Mouse (Mus musculus): ENCODE measurements around the gene Nos3.
A peak's percentile ranks its signal among the peaks of the same experiment; 100 is the strongest.

The Nos3 gene

DNA sequence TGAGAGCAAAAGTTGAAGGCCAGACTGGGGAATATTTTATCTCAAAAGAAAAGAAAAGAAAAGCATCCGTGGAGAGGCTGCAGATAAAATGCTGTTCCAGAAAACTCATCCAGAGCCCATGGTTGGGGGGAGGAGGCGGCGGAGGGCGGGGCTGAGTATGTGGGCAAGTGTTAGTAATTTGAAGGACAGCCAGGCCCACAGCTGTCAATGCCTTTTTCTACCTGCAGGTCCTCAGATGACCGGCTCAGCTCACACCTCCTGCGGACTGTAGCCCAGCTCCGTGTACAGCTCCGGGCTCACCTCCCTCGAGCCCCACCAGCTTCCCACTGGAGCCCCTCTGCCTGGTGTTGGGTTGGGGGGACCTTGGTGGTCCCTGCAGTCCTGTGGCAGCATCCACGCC is 35.1 kb downstream of the Nos3 start:
- DNase-seq (ENCODE audit: low read depth, low spot score) = no peak

DNA sequence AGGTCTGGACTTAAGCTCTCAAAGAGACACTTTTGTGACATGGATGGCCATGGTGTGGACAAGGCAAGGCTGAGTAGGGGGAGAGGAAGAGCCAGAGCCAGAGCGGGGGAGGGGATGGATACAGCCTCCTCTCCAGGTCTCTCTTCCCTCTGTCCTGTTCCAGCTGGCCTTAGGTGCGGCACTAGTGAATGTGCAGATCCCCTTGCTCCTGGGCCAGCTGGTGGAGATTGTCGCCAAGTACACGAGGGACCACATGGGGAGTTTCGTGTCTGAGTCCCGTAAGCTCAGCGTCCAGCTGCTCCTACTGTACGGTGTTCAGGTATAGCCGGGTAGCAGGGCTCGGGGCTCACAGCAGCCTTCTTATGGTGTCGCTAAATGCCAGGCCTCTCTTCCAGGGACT is 35.8 kb downstream of the Nos3 start:
- no peak for DNase-seq (ENCODE audit: low read depth, low spot score)

DNA sequence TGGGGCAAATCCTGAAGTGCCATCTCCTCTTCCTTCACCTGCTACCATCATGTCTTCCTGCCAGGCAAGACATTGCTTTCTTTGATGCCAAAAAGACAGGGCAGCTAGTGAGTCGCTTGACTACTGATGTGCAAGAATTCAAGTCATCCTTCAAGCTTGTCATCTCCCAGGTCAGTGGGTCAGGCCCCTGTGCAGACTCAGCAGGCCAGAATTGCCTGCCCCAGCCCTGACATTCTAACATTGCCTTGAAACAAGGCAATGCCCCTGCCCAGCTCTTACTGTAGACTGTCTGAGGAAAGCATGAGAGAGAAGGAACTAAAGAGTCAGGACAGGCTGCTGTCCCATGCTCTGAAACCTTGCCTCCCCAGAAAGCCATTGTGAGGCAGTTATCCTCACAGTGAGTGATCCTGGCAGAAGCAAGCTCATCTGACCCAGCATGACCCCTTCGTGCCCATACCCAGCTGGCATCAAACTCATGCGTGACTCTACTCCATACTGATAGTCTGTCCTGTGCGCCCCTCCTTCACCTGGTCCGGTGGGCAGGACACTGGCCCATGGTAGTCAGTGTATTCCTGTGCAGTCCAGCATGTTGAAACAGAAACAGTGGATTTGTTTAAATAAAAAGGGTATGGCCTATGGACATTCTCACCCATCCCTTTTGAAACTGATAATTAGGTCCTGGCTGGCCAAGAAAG is 36.4 kb downstream of the Nos3 start:
- DNase-seq (ENCODE audit: low read depth, low spot score) = no peak

DNA sequence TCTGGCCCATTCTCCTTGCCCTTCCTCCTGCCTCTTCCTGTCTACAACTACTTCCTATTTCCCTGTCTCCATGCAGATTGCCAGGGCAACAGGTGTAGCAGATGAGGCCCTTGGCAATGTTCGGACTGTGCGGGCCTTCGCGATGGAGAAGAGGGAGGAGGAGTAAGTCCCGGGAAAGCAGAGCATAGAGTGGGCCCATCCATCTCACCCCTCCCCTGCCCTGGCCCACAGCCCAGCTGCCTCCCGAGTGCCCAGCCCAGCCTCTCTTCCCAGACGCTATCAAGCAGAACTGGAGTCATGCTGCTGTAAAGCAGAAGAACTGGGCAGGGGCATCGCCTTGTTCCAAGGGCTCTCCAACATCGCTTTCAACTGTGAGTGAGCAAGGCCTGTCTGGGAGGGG is 37.4 kb downstream of the Nos3 start:
- no peak for DNase-seq (ENCODE audit: low read depth, low spot score)

DNA sequence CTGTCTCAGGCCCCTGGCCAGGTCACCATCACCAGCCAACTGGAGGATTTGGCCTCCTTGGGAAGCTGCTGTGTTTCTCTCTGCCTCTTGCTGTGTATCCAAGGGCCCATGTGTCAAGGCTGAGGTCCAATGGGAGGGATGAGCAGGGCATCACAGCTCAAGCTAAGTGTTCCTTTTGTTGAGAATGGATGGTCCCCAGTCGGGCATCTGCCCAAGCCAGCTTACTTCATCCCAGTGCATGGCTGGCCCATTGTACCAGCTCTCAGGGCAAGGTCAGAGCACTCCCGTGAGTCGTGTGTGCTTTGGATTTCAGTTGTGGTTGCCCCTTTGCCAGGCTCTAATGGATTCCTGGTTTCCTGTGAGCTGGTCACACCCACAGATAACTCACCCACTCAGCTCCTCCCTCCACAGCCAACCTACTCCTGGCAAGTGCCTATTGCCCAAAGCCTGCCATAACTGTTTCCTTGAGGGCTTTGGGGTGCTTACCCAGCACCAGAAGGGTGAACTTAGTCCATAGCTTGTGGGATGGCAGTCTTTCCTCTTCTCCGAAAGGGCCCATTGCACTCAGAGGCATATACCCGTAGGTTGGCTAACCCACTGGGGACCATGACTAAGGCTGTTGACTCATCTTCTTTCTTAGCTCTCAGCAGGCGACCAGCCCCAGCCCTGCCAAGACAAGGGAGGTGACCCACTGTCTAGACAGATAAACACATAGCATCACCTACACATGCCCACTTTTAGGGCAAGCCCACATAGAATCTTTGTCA is 40.2 kb downstream of the Nos3 start:
- no peak for DNase-seq (ENCODE audit: low read depth, low spot score)

DNA sequence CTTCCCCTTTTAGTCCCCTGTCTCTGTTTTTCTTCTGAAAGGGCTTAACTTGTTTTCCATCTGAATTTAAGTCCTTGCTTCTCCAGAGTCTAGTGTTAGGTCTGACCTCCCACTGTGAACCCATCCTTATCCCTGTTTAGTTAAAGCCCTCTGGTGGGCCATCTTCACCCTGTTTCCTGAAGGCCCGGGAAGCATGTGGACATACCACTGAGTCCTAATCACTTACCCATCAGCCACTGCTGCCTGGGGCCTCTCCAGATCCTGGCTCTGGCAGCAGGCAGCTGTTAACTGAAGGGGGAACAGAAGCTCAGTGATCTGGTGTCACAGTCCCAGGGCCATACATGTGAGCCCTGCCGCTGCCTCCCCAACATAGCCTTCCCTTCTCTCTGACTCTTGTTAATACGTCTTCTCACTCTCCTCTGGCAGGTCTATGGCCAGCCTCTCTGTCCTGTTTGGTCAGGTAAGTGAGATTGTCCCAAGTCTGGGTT is 40.8 kb downstream of the Nos3 start:
- DNase-seq (ENCODE audit: low read depth, low spot score) = no peak

DNA sequence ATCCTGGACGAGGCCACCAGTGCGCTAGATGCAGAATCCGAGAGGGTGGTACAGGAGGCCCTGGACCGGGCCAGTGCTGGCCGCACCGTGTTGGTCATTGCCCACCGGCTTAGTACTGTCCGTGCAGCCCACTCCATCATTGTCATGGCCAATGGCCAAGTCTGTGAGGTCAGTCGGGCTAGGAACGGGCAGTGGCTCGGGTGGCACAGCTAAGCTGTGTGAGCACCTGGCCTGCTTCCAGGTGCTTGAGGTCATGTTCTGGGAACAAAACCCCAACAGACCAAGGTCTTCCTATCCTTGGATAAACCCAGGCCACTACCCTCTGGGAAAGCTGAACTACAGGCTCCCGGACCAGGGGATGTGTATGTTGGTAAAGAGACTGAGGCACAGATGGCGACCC is 44.0 kb downstream of the Nos3 start:
- no peak for DNase-seq (ENCODE audit: low read depth, low spot score)

DNA sequence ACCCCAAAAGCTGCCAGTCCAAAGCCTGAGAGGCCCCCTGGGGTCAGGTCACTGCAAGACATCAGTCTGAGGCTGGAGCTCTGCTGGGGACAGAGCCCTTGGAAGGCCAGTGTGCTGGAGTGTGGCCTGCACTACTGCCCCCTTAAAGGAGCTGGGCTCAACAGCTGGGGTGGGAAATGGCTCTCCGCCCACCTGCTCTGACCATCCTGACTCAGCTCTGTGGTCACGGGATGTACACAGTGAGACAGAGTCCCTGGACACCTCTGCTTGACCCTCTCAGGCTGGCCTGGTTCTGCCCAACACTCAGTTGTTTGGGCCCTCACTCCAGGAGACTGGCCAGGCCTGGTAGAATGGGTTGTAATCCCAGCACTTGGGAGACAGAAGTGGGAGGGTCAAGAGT is 44.9 kb downstream of the Nos3 start:
- DNase-seq (ENCODE audit: low read depth, low spot score) = no peak

DNA sequence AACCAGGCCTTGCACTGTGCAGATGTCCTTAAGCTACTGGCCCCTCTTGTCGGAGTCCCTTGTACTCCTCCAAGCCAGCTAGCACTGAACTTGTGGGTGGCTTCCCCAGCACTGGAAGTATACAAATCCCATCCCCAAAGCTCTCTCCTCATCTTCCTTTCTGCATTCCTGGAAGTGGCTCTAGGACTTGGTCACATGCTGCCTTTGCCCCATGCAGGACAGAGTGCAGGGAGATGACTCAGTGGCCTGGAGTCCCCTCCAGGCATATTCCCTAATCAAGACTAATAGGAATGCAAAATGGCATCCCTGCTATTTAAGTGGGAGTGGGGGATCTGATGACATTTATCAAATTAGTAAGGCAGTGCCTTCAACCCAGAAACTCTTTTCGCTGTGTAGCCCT is 47.5 kb downstream of the Nos3 start:
- DNase-seq (ENCODE audit: low read depth, low spot score) = no peak

DNA sequence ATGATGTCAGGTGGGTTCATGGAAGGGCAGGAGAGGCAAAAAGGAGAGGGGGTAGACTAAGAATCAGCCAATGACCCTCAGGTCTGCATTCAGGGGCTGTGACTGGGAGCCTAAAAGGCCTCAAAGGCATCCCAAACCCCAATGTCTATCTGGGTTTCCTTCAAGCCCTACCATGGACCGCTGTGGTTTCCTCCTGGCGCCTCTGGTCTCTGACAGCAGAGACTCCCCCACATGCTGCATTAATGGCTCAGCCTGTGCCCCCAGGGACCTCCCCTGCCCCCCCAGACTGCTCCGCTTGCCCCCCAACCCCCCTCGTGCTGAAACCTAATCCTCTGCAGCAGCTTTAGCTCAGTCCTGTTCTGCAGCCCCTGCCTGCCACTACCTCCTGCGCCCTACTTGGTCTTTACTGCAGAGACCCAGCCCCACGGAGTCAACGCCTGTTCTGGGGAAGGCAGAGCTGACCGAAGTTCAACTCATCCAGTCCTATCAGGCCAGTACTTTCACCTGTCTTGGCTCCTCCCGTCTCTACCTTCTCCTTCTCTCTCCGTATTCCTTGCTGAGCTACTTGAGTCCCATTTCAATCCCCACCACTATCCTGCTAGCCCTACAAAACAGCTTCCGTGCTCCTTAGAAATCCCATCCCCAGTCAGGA is 48.6 kb downstream of the Nos3 start, which contains the start of gene Asic3:
Gene Asic3, plus strand, starts transcription at position 351 of the 652 bp plus-strand sequence.
- DNase-seq (ENCODE audit: low read depth, low spot score) = no peak

DNA sequence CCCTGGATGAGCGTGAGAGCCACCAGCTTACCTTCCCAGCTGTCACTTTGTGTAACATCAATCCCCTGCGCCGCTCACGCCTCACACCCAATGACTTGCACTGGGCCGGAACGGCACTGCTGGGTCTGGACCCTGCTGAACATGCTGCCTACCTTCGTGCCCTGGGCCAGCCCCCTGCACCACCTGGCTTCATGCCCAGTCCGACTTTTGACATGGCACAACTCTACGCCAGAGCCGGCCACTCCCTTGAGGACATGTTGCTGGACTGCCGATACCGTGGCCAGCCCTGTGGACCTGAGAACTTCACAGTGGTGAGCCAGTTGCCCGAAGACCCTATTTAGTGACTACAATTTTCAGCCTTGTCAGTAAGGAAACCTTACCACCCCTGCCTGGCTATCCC is 49.3 kb downstream of the Nos3 start:
- DNase-seq (ENCODE audit: low read depth, low spot score) = no peak

DNA sequence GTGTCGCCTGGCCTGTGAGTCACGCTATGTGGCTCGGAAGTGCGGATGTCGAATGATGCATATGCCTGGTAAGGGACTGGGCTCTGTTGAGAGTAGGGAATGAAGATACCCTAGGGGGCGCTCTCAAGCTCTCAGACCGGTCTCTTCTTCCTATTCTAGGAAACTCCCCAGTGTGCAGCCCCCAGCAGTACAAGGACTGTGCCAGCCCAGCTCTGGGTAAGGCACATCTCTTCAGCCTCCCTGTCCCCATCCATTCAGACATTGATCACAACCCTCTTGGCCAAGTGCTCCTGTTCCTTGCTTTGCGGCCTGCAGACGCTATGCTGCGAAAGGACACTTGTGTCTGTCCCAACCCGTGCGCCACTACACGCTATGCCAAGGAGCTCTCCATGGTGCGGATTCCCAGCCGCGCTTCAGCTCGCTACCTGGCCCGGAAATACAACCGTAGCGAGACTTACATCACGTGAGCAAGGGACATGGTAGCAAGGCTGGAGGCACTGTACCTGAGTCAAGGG is 51.7 kb downstream of the Nos3 start:
- no peak for DNase-seq (ENCODE audit: low read depth, low spot score)

DNA sequence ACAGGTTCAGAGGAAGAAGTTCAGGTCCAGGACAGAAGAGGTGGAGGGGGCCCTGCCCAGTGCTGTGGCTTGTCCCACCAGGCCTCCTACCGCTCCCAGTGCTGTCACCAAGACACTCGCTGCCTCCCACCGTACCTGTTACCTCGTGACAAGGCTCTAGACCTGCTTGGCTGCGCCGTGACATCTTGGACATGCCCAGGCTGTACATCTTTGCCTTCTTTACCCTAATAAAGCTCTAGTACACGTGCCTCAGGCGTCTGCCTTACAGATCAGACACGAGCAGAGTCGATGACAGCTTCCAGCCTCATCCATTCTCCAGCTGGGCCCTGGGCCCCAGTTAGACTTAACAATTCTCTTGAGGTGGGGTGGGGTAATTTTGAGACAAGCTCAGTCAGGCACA is 53.0 kb downstream of the Nos3 start:
- no peak for DNase-seq (ENCODE audit: low read depth, low spot score)

DNA sequence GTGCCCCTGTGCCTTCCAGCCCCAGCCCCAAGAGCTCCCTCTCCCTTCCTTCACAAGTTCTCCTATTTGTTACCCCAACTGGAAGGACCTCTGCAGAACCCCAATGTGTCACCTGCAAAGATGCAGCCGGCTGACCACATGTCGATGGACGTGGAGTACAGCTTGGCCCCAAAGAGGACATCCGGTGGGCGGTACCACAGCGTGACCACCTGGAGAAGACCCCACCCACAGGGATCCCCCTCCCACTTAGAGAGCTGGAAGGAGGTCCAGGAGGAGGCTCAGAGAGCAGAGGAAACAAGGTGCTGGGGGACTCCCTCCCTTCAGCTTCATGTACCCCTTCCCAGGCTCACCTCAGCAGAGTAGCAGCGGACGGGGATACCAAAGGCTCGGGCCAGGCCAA is 55.8 kb downstream of the Nos3 start:
- DNase-seq (ENCODE audit: low read depth, low spot score) = no peak

DNA sequence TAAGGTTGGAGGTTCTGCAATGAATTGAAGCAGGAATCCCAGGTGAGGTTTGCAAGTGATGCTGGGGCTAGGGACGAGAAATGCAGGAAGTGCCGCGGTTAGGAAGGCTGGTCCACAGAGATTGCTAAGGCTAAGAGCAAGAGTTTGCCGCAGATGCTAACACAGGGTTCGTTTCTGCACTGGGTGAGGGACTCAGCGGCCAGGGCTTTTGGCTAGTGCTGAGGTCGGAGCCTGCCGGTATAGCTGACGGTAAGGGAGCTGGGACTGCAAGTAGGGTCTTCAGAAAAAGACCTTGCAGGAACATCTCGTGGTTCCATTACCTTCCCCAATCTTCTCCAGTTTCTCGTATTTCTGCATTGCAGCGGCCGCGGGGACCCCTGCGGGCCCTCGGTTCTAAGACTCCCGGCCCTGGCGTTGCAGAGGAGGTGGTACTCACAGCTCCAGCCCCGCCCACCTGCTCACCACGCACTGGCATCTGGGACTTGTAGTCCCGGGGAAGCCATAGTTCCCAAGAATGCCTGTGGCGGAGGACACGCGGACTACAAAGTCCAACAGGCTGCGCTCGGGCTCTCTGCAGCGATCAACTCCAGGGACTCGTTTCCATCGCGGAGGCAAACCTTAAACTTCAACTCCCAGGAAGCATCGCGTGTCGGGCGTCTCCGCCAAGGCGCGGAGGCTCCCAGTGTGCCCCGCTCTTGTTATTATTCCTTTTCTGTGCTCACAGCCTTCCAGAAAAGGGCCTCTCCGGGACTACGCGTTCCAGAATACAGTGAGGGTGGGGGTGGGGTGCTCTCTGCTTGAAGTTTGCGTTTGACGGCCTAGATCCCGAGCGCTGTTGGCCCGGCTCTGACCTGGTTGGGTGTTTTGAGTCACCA is 58.8 kb downstream of the Nos3 start, which contains the start of the genes Cdk5 and Slc4a2:
Gene Cdk5, minus strand, starts transcription at position 402 of the 875 bp plus-strand sequence.
Gene Slc4a2, plus strand, starts transcription at position 709 of the 875 bp plus-strand sequence.
- DNase-seq (ENCODE audit: low read depth, low spot score) = peak; percentile 99

DNA sequence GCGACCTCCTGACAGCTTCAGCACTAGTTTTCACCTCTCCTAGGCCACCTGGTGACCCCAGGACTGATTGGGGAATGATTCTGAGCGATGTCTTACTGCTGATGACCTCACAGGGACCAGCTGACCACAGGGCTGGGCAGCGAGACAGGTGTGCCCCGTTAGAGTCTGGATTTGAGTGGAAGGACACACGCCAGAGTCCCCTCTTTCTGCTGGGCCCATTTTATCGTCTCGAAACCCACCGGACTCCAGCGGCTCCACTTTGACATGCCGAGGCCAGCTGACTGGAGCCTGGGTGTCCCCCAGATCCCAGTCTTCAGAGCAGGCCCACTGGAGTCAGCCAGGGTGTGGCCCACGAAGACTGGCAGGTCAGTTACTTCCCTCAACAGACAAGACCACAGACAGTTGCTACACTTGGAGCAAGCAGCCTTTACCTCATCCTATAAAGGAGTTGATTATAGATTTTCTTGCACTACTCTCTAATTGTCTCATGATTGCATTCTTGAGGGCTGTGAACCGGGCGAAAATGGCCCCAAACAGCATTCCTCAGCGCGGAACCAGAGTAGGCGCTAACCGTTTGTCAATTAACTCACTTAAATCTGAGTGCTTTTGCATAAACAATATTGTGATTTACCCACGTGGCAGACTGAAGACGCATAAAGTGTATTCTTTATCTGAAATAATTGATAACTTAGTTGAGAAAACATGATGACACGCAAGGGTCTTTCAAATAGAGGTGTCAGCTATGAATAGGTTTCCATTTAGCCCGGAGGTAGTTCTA is 59.6 kb downstream of the Nos3 start:
- no peak for DNase-seq (ENCODE audit: low read depth, low spot score)

DNA sequence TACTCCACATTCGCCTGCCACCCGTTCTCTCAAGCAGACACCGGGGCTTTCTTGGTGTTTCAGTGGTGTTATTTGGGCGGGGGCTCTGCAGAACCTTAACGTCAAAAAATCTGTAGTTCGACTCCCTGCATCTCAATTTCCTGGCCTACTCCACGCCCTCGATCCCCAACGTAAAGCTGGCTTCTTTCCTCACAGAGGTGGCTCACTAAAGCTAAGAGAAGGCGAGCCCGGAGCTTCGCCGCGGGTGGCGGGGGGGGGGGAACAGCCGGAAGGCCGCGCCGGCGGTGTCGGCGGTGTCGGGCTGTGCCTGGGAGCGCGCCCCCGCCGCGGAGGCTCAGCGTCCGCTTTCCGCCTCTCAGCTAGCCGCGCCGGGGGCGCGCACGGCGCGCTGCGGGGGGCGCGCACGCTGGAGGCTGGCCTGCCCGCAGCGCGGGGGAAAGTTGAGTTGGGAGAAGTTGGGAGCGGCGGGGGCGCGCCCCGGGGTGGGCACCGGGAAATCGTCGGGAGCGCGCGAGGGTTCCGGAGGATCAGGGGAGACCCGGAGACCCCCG is 60.3 kb downstream of the Nos3 start:
- DNase-seq (ENCODE audit: low read depth, low spot score) = peak; percentile 75

DNA sequence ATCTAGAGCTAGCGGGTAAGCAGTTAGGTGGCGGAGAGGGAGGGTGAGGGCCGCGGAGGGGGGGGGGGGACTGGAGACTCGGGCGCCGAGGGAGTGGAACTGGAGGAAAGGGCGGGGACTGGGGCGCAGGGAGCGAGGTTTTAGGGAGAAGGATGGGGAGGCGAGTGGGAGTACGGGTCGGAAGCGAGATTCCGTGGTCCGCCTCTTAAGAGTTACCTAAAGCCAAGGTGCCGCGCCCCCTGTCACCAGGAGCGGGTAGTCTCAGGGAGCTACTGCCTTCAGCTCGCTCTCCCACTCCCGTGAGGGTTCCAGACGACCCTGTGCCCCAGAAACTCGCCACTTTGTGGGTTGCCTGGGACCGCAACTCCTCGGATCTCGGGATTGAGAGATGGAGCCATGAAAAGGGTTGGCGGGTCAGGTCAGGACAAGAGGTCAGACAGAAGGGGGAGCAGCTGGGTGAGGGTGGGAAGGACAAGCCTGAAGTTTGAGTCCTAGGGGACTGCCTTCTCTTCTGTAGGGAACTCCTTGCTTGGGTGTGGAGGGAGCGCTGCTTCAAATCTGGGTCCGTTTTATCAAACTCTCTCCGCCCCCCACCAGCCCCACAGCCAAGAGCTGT is 60.9 kb downstream of the Nos3 start:
- DNase-seq (ENCODE audit: low read depth, low spot score) = peak; percentile 24

DNA sequence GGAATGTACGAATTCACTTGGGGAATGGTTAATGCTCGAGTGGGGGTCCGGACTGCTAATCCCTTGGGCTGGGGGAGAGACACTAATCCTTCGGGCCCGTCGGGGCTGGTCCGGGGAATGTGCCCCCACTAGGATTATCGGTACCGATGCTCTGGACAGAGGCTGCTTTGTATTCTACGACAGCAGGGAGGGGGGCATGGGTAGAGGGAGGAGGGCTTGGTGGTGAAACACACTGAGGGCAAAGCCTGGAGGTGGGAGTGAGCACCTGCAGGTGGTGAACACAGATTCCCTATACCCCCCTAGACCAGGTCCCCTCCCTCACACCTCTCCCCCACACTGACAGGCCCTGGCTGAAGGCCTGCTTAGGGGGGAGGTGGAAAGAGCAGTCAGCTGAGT is 61.4 kb downstream of the Nos3 start:
- no peak for DNase-seq (ENCODE audit: low read depth, low spot score)
